Mouse (Mus musculus) G1E (cell line): ENCODE measurements at regions not wholly inside any gene's neighbourhood (a gene's known extent, or its start where the extent isn't known, plus 50 kb on each side); places are given as distances from the start of the nearest gene placed in this dataset.

ENCODE experiments used
- CTCF ChIP-seq: IDR thresholded peaks from 2 replicates; pipeline ENCODE4 v1.5.1; 2012; ENCODE audit warnings: low read depth, low read length, inconsistent platforms, mixed read lengths
- POLR2AphosphoS5 ChIP-seq: IDR thresholded peaks from 2 replicates; pipeline ENCODE4 v1.6.1; 2012; ENCODE audit warnings: low read depth, low read length, inconsistent platforms; ENCODE audit not compliant: insufficient replicate concordance
- TAL1 ChIP-seq: conservative IDR thresholded peaks from 2 replicates; pipeline ENCODE4 v1.6.1; 2012; ENCODE audit warnings: low read depth, low read length, inconsistent platforms, mixed read lengths

DNA sequence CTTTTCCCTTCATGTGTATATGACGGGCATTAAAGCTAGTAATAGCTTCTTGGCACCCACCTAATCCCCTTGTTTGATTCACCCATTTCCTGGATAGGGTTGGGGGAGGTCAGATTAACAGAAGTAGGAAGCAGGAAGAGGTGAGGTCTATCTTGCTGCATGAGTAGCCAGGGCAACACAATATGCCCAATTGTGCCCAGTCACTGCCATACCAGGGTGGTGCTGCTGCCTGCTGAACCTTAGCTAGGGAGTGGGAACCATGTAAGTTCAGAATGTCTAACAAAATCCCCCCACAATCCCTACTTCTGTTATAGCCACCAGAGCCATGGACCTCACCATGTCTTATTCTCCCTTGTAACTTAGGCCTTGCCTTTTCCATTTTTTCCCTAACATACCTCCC, 106.1 kb upstream of the Lgalsl start:
- TF ChIP-seq CTCF = no peak
- TF ChIP-seq POLR2AphosphoS5 = no peak
- no peak for TF ChIP-seq TAL1
